Mouse (Mus musculus) kidney, embryonic 14.5 days (tissue): Measurements from ENCODE around the gene Cela1. TPM values are rescaled to one million over a fixed set of nuclear protein-coding genes. Genes with fewer than 3 reads are reported as not detected.

Experiments used
- ATAC-seq: fragments of 200-750 bp; cut with Nextera tagmentation; 2 replicates; pipeline ENCODE4 v1.8.0; 2017; ENCODE audit warnings: moderate number of reproducible peaks, mild to moderate bottlenecking, moderate TSS enrichment, moderate library complexity; ENCODE audit not compliant: low FRiP score, low TSS enrichment
- H3K27ac ChIP-seq: fragments of 300-500 bp; sonication (generic); 2 replicates; pipeline ENCODE4 v1.5.1; 2014; ENCODE audit warnings: low read depth, mild to moderate bottlenecking, low read length, moderate library complexity, mixed read lengths
- H3K27me3 ChIP-seq: fragments of 300-500 bp; sonication (generic); 2 replicates; pipeline ENCODE4 v1.6.1; 2014; ENCODE audit warnings: mild to moderate bottlenecking, low read length; ENCODE audit not compliant: control insufficient read depth, insufficient read depth
- H3K36me3 ChIP-seq: fragments of 300-500 bp; sonication (generic); 2 replicates; pipeline ENCODE4 v1.6.1; 2014; ENCODE audit warnings: low read length, mixed read lengths; ENCODE audit not compliant: control insufficient read depth, insufficient read depth
- H3K4me1 ChIP-seq: fragments of 300-500 bp; sonication (generic); 2 replicates; pipeline ENCODE4 v1.6.1; 2014; ENCODE audit warnings: low read length, mixed read lengths; ENCODE audit not compliant: control insufficient read depth, insufficient read depth
- H3K4me2 ChIP-seq: fragments of 300-500 bp; sonication (generic); replicated peaks from 2 replicates; pipeline ENCODE4 v1.6.1; 2014; ENCODE audit warnings: low read depth, mild to moderate bottlenecking, low read length
- H3K4me3 ChIP-seq: fragments of 300-500 bp; sonication (generic); 2 replicates; pipeline ENCODE4 v1.5.1; 2014; ENCODE audit warnings: mild to moderate bottlenecking, low read length
- H3K9ac ChIP-seq: fragments of 300-500 bp; sonication (generic); 2 replicates; pipeline ENCODE4 v1.6.1; 2014; ENCODE audit warnings: low read depth, mild to moderate bottlenecking, low read length, moderate library complexity
- H3K9me3 ChIP-seq: fragments of 300-500 bp; sonication (generic); 2 replicates; pipeline ENCODE4 v1.6.1; 2016; ENCODE audit warnings: low read length; ENCODE audit not compliant: control insufficient read depth
- whole genome bisulfite sequencing: fragments of 180-500 bp; shearing (Covaris S2); extraction: QIAGEN DNeasy Blood & Tissue Kit; methylation state at CpG from one replicate; pipeline ENCODE4 v1.1.7; 2014; 5-methylcytosine and 5-hydroxymethylcytosine counted together
- polyA plus RNA-seq: library from polyadenylated mRNA; unstranded; fragments of >200 nt; fragmentation: Nextera tagmentation; extraction: Ambion mirVana; gene quantifications from 2 replicates; pipeline ENCODE4 v1.2.1, GENCODE M21; 2014

Cela1 gene
- polyA plus RNA-seq, 1 experiment from 2014 or later = 9.9 TPM

DNA sequence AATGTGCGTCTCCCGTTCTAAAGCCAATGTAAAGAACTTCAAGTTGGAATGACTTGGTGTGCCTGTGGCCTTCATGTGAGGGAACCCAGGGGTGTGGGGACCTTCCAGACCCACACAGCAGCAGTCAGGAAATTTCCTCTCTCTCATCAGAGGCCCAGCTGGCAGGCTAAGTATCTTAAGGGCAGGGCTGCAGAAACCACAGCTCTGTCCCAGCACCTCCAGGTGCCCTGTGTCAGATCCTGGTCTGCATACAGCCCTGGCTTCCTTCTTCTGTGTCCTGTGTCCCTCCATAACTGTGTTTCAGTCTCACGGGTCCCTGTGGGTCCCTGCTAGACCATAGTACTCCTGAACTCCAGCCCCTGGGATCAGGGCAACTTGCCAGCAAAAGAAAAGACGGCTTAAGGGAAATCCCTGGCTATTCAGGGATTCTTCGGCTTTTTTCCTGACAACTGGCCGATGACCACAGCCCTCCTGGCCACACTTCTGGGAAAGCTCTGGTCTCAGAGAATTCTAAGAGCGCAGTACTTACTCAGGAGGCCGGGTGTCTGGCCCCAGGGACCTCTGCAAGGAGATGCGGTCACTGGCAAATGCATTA is 27.8 kb upstream of the Cela1 start:
- no peak overlapping the region for H3K4me2 ChIP-seq
- H3K4me1 ChIP-seq = 0 out of 2 replicates have a peak, but pooled peaks cover 7% of the 10 kb centered on the region
- ATAC-seq = no peak
- no peak overlapping the region for H3K4me3 ChIP-seq
- no peak overlapping the region for H3K27ac ChIP-seq
- no peaks in the 10 kb centered on the region for H3K27me3 ChIP-seq
- H3K36me3 ChIP-seq = no peaks in the 10 kb centered on the region
- H3K9me3 ChIP-seq = no peaks in the 10 kb centered on the region
- no peak overlapping the region for H3K9ac ChIP-seq
- WGBS = 75% methylated on average over 9 of the region's 9 CpGs

DNA sequence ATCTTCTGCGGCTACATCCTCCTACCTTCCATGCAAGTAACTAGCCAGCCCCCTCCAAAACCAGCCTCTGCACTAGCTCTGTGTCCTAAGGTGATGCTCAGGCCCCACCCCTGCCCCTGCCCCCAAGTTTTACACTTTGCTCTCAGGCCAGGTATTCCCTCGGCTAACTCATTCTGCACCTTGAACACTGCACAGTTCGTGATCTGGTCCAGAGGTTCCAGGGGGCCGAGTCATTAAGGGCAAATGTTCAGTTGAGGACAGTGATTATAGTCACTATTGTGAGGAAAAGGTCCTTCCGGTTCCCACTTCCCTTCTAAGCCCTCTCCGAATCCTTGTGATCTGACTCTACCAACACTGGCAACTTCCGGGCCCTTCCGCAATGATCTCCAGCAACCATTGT is 26.7 kb upstream of the Cela1 start:
- no peak for ATAC-seq
- no peak overlapping the region for H3K27ac ChIP-seq

DNA sequence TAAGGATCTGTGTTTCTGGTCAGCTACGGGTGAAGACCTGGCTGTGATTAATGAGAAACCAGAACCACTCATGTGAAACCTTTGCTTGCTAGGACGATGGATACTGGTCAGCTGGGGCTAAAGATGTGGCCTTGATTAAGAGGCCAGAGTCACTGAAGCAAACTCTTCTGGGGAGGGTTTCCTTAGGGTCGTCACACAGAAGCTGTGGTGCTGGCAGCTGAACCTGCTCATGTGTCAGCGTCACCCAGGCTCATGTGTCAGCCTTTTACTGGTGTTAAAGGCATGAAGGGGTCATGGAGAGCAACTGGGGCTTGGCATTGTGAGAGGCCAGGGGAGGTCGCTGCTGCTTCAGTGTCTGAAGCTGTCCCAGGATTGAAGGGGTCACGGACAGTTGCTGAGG is 23.1 kb upstream of the Cela1 start:
- Histone ChIP-seq H3K36me3 (no peaks in the 10 kb centered on the region), H3K9me3 (no peaks in the 10 kb centered on the region), H3K27ac (0 out of 2 replicates have a peak overlapping the region, but pooled peaks have one; percentile 17), H3K4me3 (no peak overlapping the region), H3K27me3 (no peaks in the 10 kb centered on the region), H3K9ac (no peak overlapping the region), H3K4me1 (peaks cover 15% of the 10 kb centered on the region; the same call in 1 of the 2 replicates), H3K4me2 (no peak overlapping the region)
- ATAC-seq = peak; percentile 88
- 28% methylated on average over 6 of the region's 6 CpGs for WGBS

More for the DNA sequence above, 26.7 kb upstream of the Cela1 start:
- no peak overlapping the region for H3K4me3 ChIP-seq
- no peak overlapping the region for H3K9ac ChIP-seq
- H3K36me3 ChIP-seq = no peaks in the 10 kb centered on the region
- H3K27me3 ChIP-seq = no peaks in the 10 kb centered on the region
- 91% methylated on average over 8 of the region's 8 CpGs for WGBS
- H3K4me1 ChIP-seq = 0 out of 2 replicates have a peak, but pooled peaks cover 9% of the 10 kb centered on the region
- H3K9me3 ChIP-seq = no peaks in the 10 kb centered on the region
- H3K4me2 ChIP-seq = no peak overlapping the region

DNA sequence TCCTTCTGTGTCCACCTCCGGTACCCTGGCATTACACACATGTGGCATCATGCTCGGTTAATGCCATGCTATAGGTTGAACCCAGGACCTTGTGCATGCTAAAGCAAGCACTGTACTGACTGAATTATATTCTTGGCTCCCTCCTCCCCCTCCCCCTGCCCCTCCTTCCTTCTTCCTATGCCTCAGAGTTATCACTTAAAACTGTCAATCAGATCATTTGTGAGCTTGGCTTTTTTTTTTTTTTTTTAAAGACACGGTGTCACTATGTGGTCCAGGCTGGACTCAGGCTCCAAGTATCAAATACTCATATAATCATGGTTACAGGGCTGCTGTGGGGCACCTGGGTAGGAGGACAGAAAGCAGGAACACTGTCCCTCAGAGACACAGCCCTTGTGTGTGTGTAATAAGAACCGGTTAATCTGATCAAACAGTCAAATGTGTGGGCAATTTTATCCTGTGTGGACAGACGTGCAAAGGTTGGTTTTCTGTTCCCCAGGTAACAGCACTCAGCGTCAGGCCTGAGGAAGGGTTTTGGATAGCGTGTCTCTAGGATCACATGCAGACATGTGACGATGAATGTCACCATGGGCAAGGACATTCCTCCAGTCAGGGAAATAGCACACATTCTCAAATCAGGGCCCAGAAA is 20.8 kb upstream of the Cela1 start:
- H3K36me3 ChIP-seq = no peaks in the 10 kb centered on the region
- H3K9ac ChIP-seq = no peak overlapping the region
- WGBS = 64% methylated on average over 8 of the region's 8 CpGs
- ATAC-seq = no peak
- H3K27me3 ChIP-seq = no peaks in the 10 kb centered on the region
- no peak overlapping the region for H3K4me2 ChIP-seq
- H3K9me3 ChIP-seq = no peaks in the 10 kb centered on the region
- peaks cover 18% of the 10 kb centered on the region for H3K4me1 ChIP-seq
- H3K27ac ChIP-seq = no peak overlapping the region
- H3K4me3 ChIP-seq = no peak overlapping the region

DNA sequence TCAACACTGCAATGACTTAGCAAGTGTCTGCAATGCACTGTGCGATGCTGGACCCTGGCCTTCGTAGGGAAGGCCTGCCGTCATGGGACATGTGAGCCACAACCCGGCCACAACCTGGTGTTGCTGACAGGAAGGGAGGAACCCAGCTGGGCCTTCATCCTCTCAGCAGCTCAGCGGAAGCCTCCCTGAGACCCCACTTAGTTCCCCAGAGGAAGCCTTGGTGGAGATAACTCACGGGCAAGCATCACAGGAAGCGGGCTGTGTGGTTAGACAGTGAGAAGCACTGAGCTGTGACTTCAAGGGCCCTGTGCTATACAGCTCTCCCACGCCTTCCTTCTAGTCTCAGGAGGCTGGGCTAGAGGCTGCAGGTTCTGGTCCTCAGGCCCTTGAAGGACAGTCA is 18.5 kb upstream of the Cela1 start:
- ATAC-seq = no peak
- Histone ChIP-seq H3K4me2 (no peak overlapping the region), H3K9me3 (no peaks in the 10 kb centered on the region), H3K36me3 (no peaks in the 10 kb centered on the region), H3K4me3 (no peak overlapping the region), H3K27ac (no peak overlapping the region), H3K4me1 (peaks cover 19% of the 10 kb centered on the region), H3K9ac (no peak overlapping the region), H3K27me3 (peaks cover 4% of the 10 kb centered on the region; the same call in 1 of the 2 replicates)
- 29% methylated on average over 8 of the region's 8 CpGs for WGBS

DNA sequence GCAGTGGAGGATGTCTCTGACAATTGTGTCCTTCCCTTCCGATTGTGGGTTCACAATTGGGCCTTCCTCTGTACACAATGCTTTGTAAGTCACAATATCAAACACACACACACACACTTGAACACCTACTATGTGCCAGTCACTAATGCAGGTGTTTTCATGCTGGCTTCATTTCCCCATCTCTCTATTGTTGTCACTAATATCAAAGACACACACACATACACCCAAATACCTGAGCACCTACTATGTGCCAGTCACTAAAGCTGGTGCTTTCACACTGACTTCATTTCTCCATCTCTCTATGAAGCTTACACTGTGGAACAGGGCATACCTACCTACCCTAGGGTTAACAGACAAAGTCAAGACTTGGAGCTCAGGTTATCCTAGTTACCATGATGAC is 17.7 kb upstream of the Cela1 start:
- H3K9ac ChIP-seq = no peak overlapping the region
- no peak overlapping the region for H3K27ac ChIP-seq
- H3K4me3 ChIP-seq = no peak overlapping the region
- H3K36me3 ChIP-seq = no peaks in the 10 kb centered on the region
- no peak for ATAC-seq
- no peaks in the 10 kb centered on the region for H3K9me3 ChIP-seq
- H3K4me1 ChIP-seq = peaks cover 11% of the 10 kb centered on the region
- no peak overlapping the region for H3K4me2 ChIP-seq
- peaks cover 6% of the 10 kb centered on the region; the same call in 1 of the 2 replicates for H3K27me3 ChIP-seq
- 91% methylated on average over 1 of the region's 1 CpGs for WGBS

DNA sequence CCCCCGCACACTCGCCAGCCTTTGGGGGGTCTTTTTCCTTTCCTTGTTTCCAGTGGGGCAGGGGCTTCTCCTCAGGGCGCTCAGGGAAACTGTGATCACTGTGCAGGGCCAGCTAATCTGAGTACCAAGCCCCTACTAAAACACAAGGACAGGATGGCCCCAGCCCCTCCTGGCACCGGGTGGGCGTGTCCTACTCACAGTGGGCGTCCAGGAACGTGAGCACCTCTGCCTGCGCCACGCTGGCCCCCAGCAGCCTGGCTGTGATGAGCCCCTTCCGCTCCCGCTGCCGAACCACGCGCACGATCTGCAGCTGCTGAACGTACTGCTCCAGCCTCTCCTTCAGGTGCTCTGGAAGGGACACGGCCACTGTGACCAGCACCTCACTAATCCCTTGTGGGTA is 16.2 kb upstream of the Cela1 start:
- H3K36me3 ChIP-seq = no peaks in the 10 kb centered on the region
- no peak overlapping the region for H3K27ac ChIP-seq
- no peaks in the 10 kb centered on the region for H3K9me3 ChIP-seq
- H3K27me3 ChIP-seq = peaks cover 6% of the 10 kb centered on the region; the same call in 1 of the 2 replicates
- peak overlapping the region; percentile 0; the same call in 1 of the 2 replicates for H3K4me3 ChIP-seq
- H3K4me2 ChIP-seq = peak overlapping the region; percentile 23
- peaks cover 10% of the 10 kb centered on the region for H3K4me1 ChIP-seq
- 0 out of 2 replicates have a peak, but pooled peaks have one; percentile 30 for ATAC-seq
- WGBS = 6% methylated on average over 17 of the region's 17 CpGs
- H3K9ac ChIP-seq = no peak overlapping the region

DNA sequence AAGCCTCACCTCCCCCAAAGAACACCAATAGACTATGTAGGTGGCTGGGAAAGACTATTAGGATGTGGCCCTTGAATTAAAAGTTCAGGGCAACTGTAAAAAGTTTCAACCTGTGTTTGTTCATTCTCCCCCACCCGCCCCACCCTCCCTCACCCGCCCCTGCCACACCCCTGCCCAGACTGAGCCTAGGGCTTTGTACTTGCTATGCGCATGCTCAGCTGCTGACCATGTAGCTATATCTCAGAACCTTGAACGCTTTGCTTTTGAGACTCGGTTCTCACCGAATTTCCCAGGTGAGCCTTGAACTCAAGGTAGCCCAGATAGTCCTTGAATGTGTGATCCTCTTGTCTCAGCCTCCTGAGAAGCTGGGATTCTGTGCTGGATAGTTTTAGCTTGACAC is 14.1 kb upstream of the Cela1 start:
- no peaks in the 10 kb centered on the region for H3K36me3 ChIP-seq
- no peak overlapping the region for H3K9ac ChIP-seq
- H3K27ac ChIP-seq = no peak overlapping the region
- no peaks in the 10 kb centered on the region for H3K9me3 ChIP-seq
- H3K4me2 ChIP-seq = no peak overlapping the region
- no peak for ATAC-seq
- peaks cover 6% of the 10 kb centered on the region; the same call in 1 of the 2 replicates for H3K27me3 ChIP-seq
- 69% methylated on average over 6 of the region's 6 CpGs for WGBS
- H3K4me3 ChIP-seq = no peak overlapping the region
- peaks cover 10% of the 10 kb centered on the region for H3K4me1 ChIP-seq

DNA sequence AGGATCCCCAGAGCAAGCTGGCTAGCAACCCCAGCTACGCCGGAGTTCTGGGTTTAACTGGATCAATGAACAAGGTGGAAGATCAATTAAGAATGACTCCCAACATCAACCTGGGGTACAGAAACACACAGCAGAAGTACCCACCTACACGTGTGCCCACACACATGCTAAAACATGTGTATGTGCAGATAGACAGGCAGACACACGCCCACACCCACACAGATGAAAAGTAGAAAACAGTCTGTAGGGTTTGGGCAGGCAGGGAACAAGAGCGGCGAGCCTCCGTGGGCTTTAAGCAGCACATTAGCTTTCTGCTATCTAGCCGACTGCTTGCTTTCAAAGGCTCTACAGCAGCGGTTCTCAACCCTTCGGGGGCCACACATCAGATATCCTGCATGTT is 13.4 kb upstream of the Cela1 start:
- Histone ChIP-seq H3K4me1 (peaks cover 5% of the 10 kb centered on the region; the same call in 1 of the 2 replicates), H3K4me3 (no peak overlapping the region), H3K4me2 (no peak overlapping the region), H3K36me3 (no peaks in the 10 kb centered on the region), H3K27me3 (peaks cover 6% of the 10 kb centered on the region; the same call in 1 of the 2 replicates), H3K9ac (no peak overlapping the region), H3K27ac (no peak overlapping the region), H3K9me3 (no peaks in the 10 kb centered on the region)
- no peak for ATAC-seq
- WGBS = 79% methylated on average over 10 of the region's 10 CpGs
